Mouse (Mus musculus) frontal cortex, adult (tissue): Measurements from ENCODE around the gene Rsc1a1.

Experiments used
- ATAC-seq: cut with Nextera tagmentation; 2 replicates; pipeline ENCODE4 v1.9.2; 2017; ENCODE audit warnings: mild to moderate bottlenecking, moderate library complexity, mixed read lengths; ENCODE audit not compliant: low TSS enrichment

Gene Rsc1a1

DNA sequence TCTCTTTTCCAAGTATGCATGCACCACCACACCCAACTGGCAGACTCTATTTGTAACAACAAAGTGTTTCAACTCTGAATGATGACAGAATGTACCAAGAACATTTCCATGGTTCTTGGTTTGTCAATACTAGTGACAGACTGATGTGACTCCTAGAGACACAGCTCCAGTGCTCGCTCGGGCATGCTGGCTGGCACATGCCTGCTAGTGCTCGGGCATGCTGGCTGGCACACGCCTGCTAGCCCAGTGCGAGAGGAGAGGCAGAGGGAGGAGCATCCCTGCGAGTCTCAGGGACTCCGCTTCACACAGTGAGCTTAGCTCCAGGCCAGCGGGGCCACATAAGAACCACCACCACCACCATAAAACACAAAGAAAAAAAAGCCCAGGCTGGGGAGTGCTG, 9.3 kb upstream of the Rsc1a1 start:
- ATAC-seq, result no peak

GRCm38 (mm10) chr4:141688505-141688904, 3.1 kb upstream of the Rsc1a1 start:
- ATAC-seq, result no peak

- ATAC-seq, result peak; percentile 84
Observed at GRCm38 (mm10) chr4:141686525-141686924, 1.1 kb upstream of the Rsc1a1 start.

DNA sequence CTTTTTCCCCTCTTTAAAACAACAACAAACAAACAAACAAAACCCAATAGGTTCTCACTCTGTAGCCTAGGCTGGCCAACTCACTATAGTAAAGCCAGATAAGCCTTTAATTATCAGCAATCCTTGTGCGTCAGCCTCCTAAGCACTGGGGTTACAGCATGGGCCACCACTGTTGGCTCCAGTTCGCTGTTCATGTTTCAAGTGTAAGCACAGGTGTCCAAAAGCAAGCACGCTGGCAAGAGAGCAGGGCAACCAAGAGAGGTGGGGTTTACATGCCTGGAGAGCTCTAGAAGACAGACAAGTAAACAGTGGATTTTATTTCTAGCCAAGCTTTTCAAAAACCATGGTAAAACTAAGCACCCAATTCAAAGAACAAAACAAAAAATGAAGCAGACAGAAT, 694 bp upstream of the Rsc1a1 start:
- ATAC-seq, result no peak

DNA sequence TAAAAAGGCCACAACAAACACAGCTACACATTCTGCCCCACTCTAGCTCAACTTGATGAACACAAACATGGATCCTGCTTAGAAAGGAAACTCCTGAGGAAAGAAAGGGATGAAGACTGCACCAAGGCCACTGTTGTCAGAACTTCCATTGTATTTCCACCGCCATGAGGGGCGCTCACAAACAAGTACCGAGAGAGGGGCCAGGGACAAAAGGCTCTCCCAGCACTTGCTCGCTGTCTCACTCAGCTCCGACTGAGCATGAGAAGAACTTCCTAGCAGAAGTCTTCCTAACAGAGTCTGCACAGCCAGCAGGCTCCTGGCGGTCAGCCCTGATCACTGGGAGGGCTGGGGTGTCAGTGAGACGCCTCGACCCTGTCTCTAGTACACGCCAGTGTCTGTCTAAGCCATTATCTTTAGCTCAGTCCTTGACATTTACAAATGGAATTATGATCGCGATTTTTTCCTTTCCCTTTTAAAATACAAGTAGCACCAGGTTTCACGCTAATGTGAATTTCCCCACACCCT, 2.6 kb downstream of the Rsc1a1 start:
- ATAC-seq, result no peak

DNA sequence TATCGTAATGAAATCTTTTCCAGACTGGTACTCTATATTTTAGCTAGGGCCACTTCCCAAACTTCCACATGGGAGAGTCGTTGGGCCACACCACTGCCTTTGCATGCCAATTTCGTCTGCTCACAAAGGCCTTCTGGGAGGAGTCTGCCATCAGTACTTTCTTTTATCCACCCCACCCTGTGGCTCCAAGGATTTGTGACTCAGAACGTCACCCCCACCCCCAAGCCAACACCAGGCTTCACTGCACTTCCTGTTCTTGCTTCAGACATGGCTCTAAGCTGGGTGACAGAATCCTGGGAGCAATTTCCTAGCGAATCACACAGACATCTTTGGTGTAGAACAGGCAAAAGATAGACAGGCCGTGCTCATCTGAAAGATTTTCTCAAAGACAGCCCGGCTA, 3.6 kb downstream of the Rsc1a1 start:
- ATAC-seq, result no peak

- no peak for ATAC-seq
Observed at GRCm38 (mm10) chr4:141680892-141681291, 4.5 kb downstream of the Rsc1a1 start.

DNA sequence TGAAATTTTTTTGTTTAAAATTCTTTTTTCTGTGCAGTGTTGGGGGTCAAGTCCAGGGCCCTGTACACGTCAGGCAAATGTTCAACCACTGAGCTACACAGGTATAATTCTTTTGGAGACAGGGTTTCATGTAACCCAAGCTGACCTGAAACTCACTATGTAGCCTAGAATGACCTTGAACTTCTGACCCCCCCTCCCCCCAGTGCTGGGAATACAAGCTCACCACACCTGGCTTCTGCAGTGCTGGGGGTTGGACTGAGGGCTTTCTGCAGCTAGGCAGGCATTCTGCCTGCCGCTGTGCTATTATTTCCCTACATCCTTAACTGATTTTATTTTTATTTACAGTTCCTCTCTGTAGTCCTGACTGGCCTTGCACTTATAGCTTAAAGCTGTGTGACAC, 6.4 kb downstream of the Rsc1a1 start:
- ATAC-seq, result no peak

DNA sequence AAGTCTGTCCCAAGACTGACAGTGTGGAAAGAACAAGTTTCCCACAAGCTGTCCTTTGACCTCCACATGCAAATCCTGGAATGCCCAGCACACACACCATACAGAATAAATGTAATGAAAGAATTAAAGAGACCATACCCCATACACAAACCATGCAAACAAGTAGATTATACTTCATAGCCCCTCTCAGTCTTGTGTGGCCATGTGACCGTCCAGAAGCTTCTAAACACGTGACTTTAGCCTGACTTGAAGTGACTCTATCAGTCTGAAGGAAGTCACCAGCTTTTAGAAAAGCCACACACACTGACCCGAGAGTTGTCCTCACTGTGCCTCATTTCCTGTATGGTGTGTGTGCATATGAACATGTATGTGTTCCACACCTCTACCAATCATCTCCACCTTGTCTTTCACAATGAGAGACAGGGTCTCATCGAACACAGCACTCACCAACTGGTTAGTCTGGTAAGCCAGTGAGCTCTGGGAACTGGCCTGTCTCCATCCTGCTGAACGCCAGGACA, 8.9 kb downstream of the Rsc1a1 start:
- no peak for ATAC-seq

DNA sequence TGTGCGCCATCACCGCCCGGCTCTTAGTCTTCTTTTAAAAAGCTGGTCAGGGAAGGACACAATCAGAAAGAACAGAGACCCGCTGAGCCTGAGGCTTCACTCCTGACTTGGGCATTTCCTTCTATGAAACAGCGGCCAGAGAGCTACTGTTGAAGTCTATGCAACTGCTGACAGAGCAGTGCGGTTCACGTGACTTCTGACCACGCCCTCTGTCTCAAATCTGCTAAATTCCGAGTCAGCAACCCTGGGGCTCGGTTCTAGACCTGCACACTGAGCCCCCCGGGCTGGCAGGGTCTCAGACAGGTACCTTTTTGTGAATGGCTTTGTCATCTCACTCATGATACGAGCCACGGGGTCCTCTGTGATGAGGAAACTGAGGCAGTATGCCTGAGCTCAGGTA, 13.1 kb downstream of the Rsc1a1 start:
- ATAC-seq, result no peak

DNA sequence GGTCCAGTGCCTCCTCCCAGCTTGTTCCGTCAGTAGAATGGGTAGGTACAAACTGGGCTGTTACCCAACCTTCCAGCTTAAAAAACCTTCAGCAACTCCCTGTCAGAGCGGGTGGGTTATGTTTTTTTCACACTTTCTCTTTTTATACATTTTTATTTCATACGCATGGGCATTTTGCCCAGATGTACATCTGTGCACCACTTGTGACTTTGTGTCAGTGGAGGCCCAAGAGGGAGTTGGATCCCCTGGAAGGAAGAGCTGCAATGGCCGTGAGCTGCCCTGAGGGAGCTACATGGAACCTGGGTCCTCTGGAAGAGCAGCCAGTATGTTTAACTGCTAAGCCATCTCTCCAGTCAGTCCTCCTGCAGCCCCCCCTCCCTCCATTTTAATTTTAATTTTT, 14.0 kb downstream of the Rsc1a1 start:
- no peak; the same call in 1 of the 2 replicates for ATAC-seq

GRCm38 (mm10) chr4:141669898-141670712, 15.3 kb downstream of the Rsc1a1 start:
- ATAC-seq, result no peak

DNA sequence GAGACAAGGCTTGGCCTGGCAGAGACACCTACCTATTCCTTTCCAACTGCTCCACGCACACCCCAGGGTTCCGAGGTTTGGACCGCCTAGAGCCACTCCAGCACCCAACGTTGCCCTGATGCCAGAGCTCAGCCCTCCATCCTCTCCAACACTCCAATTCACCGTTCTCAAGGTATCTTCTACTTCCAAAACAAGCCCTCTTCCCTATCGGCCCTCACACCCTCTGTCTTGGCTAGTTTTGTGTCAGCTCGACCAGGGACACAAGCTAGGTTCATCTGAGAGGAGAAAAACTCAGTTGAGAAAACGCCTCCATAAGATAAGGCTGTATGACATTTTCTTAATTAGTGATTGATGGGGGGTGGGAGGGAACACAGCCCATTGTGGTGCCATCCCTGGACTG, 20.6 kb downstream of the Rsc1a1 start, which contains the start of gene Plekhm2:
TSS of gene Plekhm2 (minus strand) at position 101 of the 400 bp plus-strand sequence.
- ATAC-seq, result no peak

- peak; percentile 94 for ATAC-seq
Observed at GRCm38 (mm10) chr4:141664011-141664745, 21.2 kb downstream of the Rsc1a1 start.

- ATAC-seq, result no peak
Observed at GRCm38 (mm10) chr4:141663122-141663931, 22.1 kb downstream of the Rsc1a1 start.

- no peak for ATAC-seq
Observed at GRCm38 (mm10) chr4:141660884-141661283, 24.5 kb downstream of the Rsc1a1 start.

DNA sequence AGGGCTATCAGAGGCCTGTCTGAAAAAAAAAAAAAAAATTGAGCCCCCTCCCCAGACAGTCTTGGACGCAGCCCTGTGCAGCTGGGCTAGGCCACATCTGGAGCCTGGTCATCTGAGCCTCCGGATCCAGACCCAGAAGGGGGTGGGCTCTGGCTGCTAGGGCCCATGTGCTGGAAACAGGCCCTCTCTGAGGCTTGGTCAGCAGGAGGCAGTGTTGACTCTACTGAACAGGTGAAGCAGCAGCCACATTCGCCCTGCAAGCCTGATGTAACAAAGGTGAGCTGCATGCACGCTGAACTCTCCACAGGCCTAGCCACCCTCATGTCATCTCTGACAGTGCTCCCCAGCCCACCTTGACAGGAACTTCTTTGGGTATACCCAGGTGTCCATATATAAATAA, 25.7 kb downstream of the Rsc1a1 start:
- no peak for ATAC-seq

DNA sequence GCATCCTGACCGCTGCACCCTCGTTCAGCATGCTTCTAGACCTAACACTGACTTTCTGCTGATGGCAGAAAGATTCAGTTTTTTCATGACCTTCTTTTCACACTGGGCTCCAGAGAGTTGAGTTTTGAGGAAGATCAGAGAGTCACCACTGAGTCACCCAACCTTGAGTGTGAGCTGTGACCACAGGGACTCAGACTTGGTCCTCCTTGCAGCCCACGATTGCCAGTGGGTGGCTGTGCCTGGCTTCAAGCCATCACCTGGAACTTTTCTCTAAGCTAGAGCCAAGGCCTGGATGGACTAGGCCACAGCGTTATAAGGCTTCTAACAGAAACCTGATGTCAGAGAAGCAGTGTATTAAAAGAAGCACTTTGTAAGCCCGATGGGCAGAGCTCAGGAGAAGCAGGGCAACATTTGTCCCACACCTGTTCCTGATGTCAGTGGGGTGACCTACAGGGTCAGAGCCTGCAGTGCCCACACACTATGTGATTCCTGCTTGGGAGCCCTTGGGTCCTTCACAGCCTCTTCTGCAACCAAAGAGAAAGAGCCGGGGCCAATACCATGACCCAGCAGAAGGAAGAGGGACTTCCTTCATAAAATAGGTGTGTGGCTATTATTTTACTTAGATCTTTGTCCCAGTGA, 26.4 kb downstream of the Rsc1a1 start:
- ATAC-seq, result no peak

DNA sequence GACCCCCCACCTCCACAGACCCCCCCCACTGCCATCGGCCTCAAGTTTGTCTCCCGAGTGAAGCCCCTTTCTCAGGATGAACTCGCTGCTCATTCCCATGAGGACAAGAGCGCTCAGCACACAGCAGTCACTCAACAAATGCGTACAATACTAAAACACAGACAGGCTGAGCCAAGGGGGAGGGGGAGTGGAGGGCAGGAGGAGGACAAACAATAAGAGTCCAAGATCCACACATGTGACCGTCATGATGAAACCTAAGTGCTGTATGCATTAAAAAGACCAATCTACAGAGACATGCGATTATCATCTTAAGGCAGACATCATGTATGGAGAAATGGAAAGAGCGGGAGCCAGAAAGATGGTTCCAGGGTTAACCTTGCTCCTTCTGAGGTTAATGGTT, 28.5 kb downstream of the Rsc1a1 start:
- ATAC-seq, result no peak

DNA sequence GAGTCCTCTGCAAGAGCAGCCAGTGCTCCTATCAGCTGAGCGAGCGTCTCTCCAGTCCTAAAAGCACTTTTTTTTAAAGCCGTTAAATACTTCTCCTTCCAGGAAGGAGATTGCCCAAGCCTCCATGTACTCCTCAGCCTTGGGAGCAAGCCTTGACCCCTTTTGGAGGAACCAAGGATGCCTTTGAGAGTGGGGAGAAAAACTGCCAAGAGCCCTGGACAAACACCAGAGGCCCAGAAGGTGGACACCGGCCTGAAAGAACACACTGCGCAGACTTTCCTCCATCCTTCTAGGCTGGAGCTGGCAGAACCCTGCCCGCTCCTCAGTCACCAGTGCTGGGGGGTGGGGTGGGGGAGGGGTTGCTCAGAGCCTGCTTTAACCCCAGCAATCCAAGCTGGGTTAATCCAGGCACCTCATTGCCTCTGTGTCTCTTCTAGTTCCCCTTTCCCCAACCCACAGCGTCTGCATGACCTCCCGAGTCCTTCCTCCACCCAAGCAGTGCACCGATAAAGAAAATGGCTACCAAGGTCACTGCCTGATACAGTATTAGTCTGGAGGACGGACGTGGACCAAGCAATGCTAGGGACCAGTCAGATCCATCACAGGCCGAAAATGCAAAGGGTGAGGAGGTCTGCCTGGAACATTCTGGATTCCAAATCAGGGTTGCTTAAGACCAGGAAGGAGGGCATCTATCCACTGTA, 29.3 kb downstream of the Rsc1a1 start:
- ATAC-seq, result peak; percentile 39; the same call in 1 of the 2 replicates

- no peak for ATAC-seq
Observed at GRCm38 (mm10) chr4:141654509-141654908, 30.9 kb downstream of the Rsc1a1 start.
